Mouse (Mus musculus): ENCODE measurements at regions not wholly inside any gene's neighbourhood (a gene's known extent, or its start where the extent isn't known, plus 50 kb on each side); places are given as distances from the start of the nearest gene placed in this dataset.
A peak's percentile ranks its signal among the peaks of the same experiment; 100 is the strongest.
"Not testable (repeated sequence)": the region's sequence is repeated elsewhere in the genome, so short reads cannot be mapped to it uniquely, and the experiment has no call there.

GRCm38 (mm10) chr6:70517932-70518331 is 274.1 kb downstream of the Rpia start:
- no peaks in the 10 kb centered on the region for H3K36me3 ChIP-seq (ENCODE audit: insufficient read depth, low read length)
- no peaks in the 10 kb centered on the region for H3K4me1 ChIP-seq (replicated peaks; ENCODE audit: insufficient read depth, low read length)
- H3K9ac ChIP-seq (ENCODE audit: low read depth, low read length): no peak overlapping the region
- H3K4me2 ChIP-seq (ENCODE audit: low read length): no peak overlapping the region
- no peak for TF ChIP-seq CTCF (IDR thresholded peaks at IDR 0.05; ENCODE audit: low read depth)
- H3K9me3 ChIP-seq (replicated peaks; ENCODE audit: low read length): no peaks in the 10 kb centered on the region
- H3K27me3 ChIP-seq (ENCODE audit: insufficient read depth, low read length): no peaks in the 10 kb centered on the region
- ATAC-seq (replicated peaks; ENCODE audit: low FRiP score, low read depth) (peak; percentile 63; the same call in 1 of the 2 replicates), DNase-seq (ENCODE audit: low spot score) (no peak)
- no peak overlapping the region for H3K4me3 ChIP-seq (replicated peaks; ENCODE audit: low read depth, low read length)
- no peak overlapping the region for H3K27ac ChIP-seq

- DNase-seq (ENCODE audit: low spot score) (peak; percentile 17), ATAC-seq (replicated peaks; ENCODE audit: low FRiP score, low read depth) (no peak)
- Histone ChIP-seq H3K4me3 (replicated peaks; ENCODE audit: low read depth, low read length) (no peak overlapping the region), H3K4me2 (ENCODE audit: low read length) (no peak overlapping the region), H3K27ac (no peak overlapping the region), H3K4me1 (replicated peaks; ENCODE audit: insufficient read depth, low read length) (no peaks in the 10 kb centered on the region), H3K9ac (ENCODE audit: low read depth, low read length) (no peak overlapping the region), H3K27me3 (ENCODE audit: insufficient read depth, low read length) (no peaks in the 10 kb centered on the region), H3K36me3 (ENCODE audit: insufficient read depth, low read length) (no peaks in the 10 kb centered on the region), H3K9me3 (replicated peaks; ENCODE audit: low read length) (no peaks in the 10 kb centered on the region)
- 71% methylated on average over 1 of the region's 1 CpGs for WGBS
- TF ChIP-seq CTCF (IDR thresholded peaks at IDR 0.05; ENCODE audit: low read depth): peak; percentile 51; the same call in 1 of the 2 replicates
Measured at GRCm38 (mm10) chr6:70468623-70469479, 323.2 kb downstream of the Rpia start.

GRCm38 (mm10) chr6:70457279-70457678 is 334.8 kb downstream of the Rpia start:
- Histone ChIP-seq H3K27ac (no peak overlapping the region), H3K9ac (ENCODE audit: low read depth, low read length) (no peak overlapping the region)

GRCm38 (mm10) chr6:70434739-70435138 is 357.3 kb downstream of the Rpia start:
- not testable (repeated sequence) for H3K4me1 ChIP-seq (replicated peaks; ENCODE audit: insufficient read depth, low read length); DNase-seq (ENCODE audit: low spot score); H3K4me2 ChIP-seq (ENCODE audit: low read length); H3K36me3 ChIP-seq (ENCODE audit: insufficient read depth, low read length); ATAC-seq (replicated peaks; ENCODE audit: low FRiP score, low read depth); H3K4me3 ChIP-seq (replicated peaks; ENCODE audit: low read depth, low read length); H3K9ac ChIP-seq (ENCODE audit: low read depth, low read length); H3K9me3 ChIP-seq (replicated peaks; ENCODE audit: low read length); H3K27ac ChIP-seq; H3K27me3 ChIP-seq (ENCODE audit: insufficient read depth, low read length)
- WGBS: 85% methylated on average over 2 of the region's 2 CpGs

More at GRCm38 (mm10) chr6:70457279-70457678, 334.8 kb downstream of the Rpia start:
- H3K9me3 ChIP-seq (replicated peaks; ENCODE audit: low read length): no peaks in the 10 kb centered on the region
- ATAC-seq (replicated peaks; ENCODE audit: low FRiP score, low read depth): no peak
- DNase-seq (ENCODE audit: low spot score): no peak
- H3K4me1 ChIP-seq (replicated peaks; ENCODE audit: insufficient read depth, low read length): no peaks in the 10 kb centered on the region
- H3K4me2 ChIP-seq (ENCODE audit: low read length): no peak overlapping the region
- H3K4me3 ChIP-seq (replicated peaks; ENCODE audit: low read depth, low read length): no peak overlapping the region
- 90% methylated on average over 3 of the region's 3 CpGs for WGBS
- H3K36me3 ChIP-seq (ENCODE audit: insufficient read depth, low read length): no peaks in the 10 kb centered on the region
- no peak for TF ChIP-seq CTCF (IDR thresholded peaks at IDR 0.05; ENCODE audit: low read depth)
- no peaks in the 10 kb centered on the region for H3K27me3 ChIP-seq (ENCODE audit: insufficient read depth, low read length)

- not testable (repeated sequence) for H3K4me3 ChIP-seq (replicated peaks; ENCODE audit: low read depth, low read length); H3K4me2 ChIP-seq (ENCODE audit: low read length); H3K27me3 ChIP-seq (ENCODE audit: insufficient read depth, low read length); H3K27ac ChIP-seq; H3K4me1 ChIP-seq (replicated peaks; ENCODE audit: insufficient read depth, low read length); DNase-seq (ENCODE audit: low spot score); H3K36me3 ChIP-seq (ENCODE audit: insufficient read depth, low read length); ATAC-seq (replicated peaks; ENCODE audit: low FRiP score, low read depth); H3K9me3 ChIP-seq (replicated peaks; ENCODE audit: low read length); H3K9ac ChIP-seq (ENCODE audit: low read depth, low read length)
- WGBS: 88% methylated on average over 3 of the region's 3 CpGs
Measured at GRCm38 (mm10) chr6:70406290-70406689, 385.7 kb downstream of the Rpia start.

- ATAC-seq (replicated peaks; ENCODE audit: low FRiP score, low read depth); H3K36me3 ChIP-seq (ENCODE audit: insufficient read depth, low read length); H3K27ac ChIP-seq; DNase-seq (ENCODE audit: low spot score); H3K4me3 ChIP-seq (replicated peaks; ENCODE audit: low read depth, low read length); H3K4me1 ChIP-seq (replicated peaks; ENCODE audit: insufficient read depth, low read length); H3K27me3 ChIP-seq (ENCODE audit: insufficient read depth, low read length); H3K4me2 ChIP-seq (ENCODE audit: low read length); H3K9me3 ChIP-seq (replicated peaks; ENCODE audit: low read length); H3K9ac ChIP-seq (ENCODE audit: low read depth, low read length): not testable (repeated sequence)
Measured at GRCm38 (mm10) chr6:70389850-70390249, 402.2 kb downstream of the Rpia start.

GRCm38 (mm10) chr6:70386396-70386795 is 405.6 kb downstream of the Rpia start:
- ATAC-seq (replicated peaks; ENCODE audit: low FRiP score, low read depth); H3K4me1 ChIP-seq (replicated peaks; ENCODE audit: insufficient read depth, low read length); H3K4me2 ChIP-seq (ENCODE audit: low read length); H3K27me3 ChIP-seq (ENCODE audit: insufficient read depth, low read length); H3K36me3 ChIP-seq (ENCODE audit: insufficient read depth, low read length); H3K9me3 ChIP-seq (replicated peaks; ENCODE audit: low read length); H3K4me3 ChIP-seq (replicated peaks; ENCODE audit: low read depth, low read length); DNase-seq (ENCODE audit: low spot score); H3K27ac ChIP-seq; H3K9ac ChIP-seq (ENCODE audit: low read depth, low read length): not testable (repeated sequence)
- WGBS: no CpG with 5 or more reads among the region's 1 CpGs

GRCm38 (mm10) chr6:70379339-70379738 is 412.7 kb downstream of the Rpia start:
- not testable (repeated sequence) for DNase-seq (ENCODE audit: low spot score); H3K27ac ChIP-seq; H3K4me3 ChIP-seq (replicated peaks; ENCODE audit: low read depth, low read length); H3K9me3 ChIP-seq (replicated peaks; ENCODE audit: low read length); H3K27me3 ChIP-seq (ENCODE audit: insufficient read depth, low read length); H3K9ac ChIP-seq (ENCODE audit: low read depth, low read length); ATAC-seq (replicated peaks; ENCODE audit: low FRiP score, low read depth); H3K4me1 ChIP-seq (replicated peaks; ENCODE audit: insufficient read depth, low read length); H3K4me2 ChIP-seq (ENCODE audit: low read length); H3K36me3 ChIP-seq (ENCODE audit: insufficient read depth, low read length)
- 85% methylated on average over 2 of the region's 2 CpGs for WGBS

- not testable (repeated sequence) for H3K27ac ChIP-seq; H3K4me3 ChIP-seq (replicated peaks; ENCODE audit: low read depth, low read length); H3K9me3 ChIP-seq (replicated peaks; ENCODE audit: low read length); H3K4me1 ChIP-seq (replicated peaks; ENCODE audit: insufficient read depth, low read length); H3K36me3 ChIP-seq (ENCODE audit: insufficient read depth, low read length); H3K9ac ChIP-seq (ENCODE audit: low read depth, low read length); H3K27me3 ChIP-seq (ENCODE audit: insufficient read depth, low read length); H3K4me2 ChIP-seq (ENCODE audit: low read length)
- peak; percentile 54 for DNase-seq (ENCODE audit: low spot score)
- 27% methylated on average over 5 of the region's 5 CpGs for WGBS
- 0 out of 2 replicates have a peak, but pooled peaks have one; percentile 46 for ATAC-seq (replicated peaks; ENCODE audit: low FRiP score, low read depth)
Measured at GRCm38 (mm10) chr6:70371821-70372220, 420.2 kb downstream of the Rpia start.
